Mouse (Mus musculus): ENCODE results near the gene Ece2.

GRCm38 (mm10) chr16:20677974-20678675, 48.5 kb downstream of the Ece2 start:
- TF ChIP-seq CTCF (IDR thresholded peaks at IDR 0.05; ENCODE audit: control insufficient read depth, insufficient read depth, low read length) (no peak), POLR2A (IDR thresholded peaks at IDR 0.05; ENCODE audit: borderline replicate concordance, control insufficient read depth, low read depth, low read length) (no peak)
